Mouse (Mus musculus) forebrain, postnatal 0 days (tissue): Measurements from ENCODE around the gene Thap8. TPM values are rescaled to one million over a fixed set of nuclear protein-coding genes. Genes with fewer than 3 reads are reported as not detected.
A peak's percentile ranks its signal among the peaks of the same experiment; 100 is the strongest.

Source experiments
- ATAC-seq: fragments of 200-750 bp; cut with Nextera tagmentation; 2 replicates; pipeline ENCODE4 v1.8.0; 2017; ENCODE audit warnings: mild to moderate bottlenecking, moderate library complexity
- DNase-seq: peaks from one replicate; pipeline ENCODE4 v3.0.0-alpha.2; 2015
- H3K27ac ChIP-seq: fragments of 300-500 bp; sonication (generic); 2 replicates; pipeline ENCODE4 v1.5.1; 2014; ENCODE audit warnings: low read depth, mild to moderate bottlenecking, antibody characterized with exemption, low read length, moderate library complexity, mixed read lengths
- H3K27me3 ChIP-seq: fragments of 300-500 bp; sonication (generic); 2 replicates; pipeline ENCODE4 v1.6.1; 2014; ENCODE audit warnings: mild to moderate bottlenecking, low read length, mixed read lengths; ENCODE audit not compliant: insufficient read depth
- H3K36me3 ChIP-seq: fragments of 300-500 bp; sonication (generic); 2 replicates; pipeline ENCODE4 v1.6.1; 2014; ENCODE audit warnings: mild to moderate bottlenecking, moderate library complexity; ENCODE audit not compliant: insufficient read depth
- H3K4me1 ChIP-seq: fragments of 300-500 bp; sonication (generic); 2 replicates; pipeline ENCODE4 v1.6.1; 2014; ENCODE audit warnings: antibody characterized with exemption; ENCODE audit not compliant: insufficient read depth
- H3K4me2 ChIP-seq: fragments of 300-500 bp; sonication (generic); 2 replicates; pipeline ENCODE4 v1.6.1; 2014; ENCODE audit warnings: low read depth, mild to moderate bottlenecking, moderate library complexity
- H3K4me3 ChIP-seq: fragments of 300-500 bp; sonication (generic); 2 replicates; pipeline ENCODE4 v1.5.1; 2014; ENCODE audit warnings: low read depth, low read length, mixed read lengths
- H3K9ac ChIP-seq: fragments of 300-500 bp; sonication (generic); 2 replicates; pipeline ENCODE4 v1.6.1; 2014; ENCODE audit warnings: mild to moderate bottlenecking
- H3K9me3 ChIP-seq: fragments of 300-500 bp; sonication (generic); 2 replicates; pipeline ENCODE4 v1.6.1; 2016; ENCODE audit warnings: low read length
- CTCF ChIP-seq: sonication (generic); IDR thresholded peaks from 2 replicates; pipeline ENCODE4 v1.5.1; 2016; ENCODE audit warnings: antibody characterized with exemption, control low read depth, low read depth
- WGBS: fragments of 180-500 bp; shearing (Covaris S2); extraction: QIAGEN DNeasy Blood & Tissue Kit; methylation state at CpG from one replicate; pipeline ENCODE4 v1.1.7; 2014; 5-methylcytosine and 5-hydroxymethylcytosine counted together
- polyA plus RNA-seq: library from polyadenylated mRNA; unstranded; fragments of >200 nt; fragmentation: Nextera tagmentation; extraction: Ambion mirVana; gene quantifications from 2 replicates; pipeline ENCODE4 v1.2.1, GENCODE M21; 2015
- total RNA-seq: library from RNA; depleted of rRNA; stranded (reverse); fragments of >200 nt; gene quantifications from 2 replicates; pipeline ENCODE4 v1.2.3, GENCODE M21; 2014

Thap8 gene
- total and polyA plus RNA-seq, 2 experiments from 2014 or later, result 0.45 to 0.52 TPM

GRCm38 (mm10) chr7:30315559-30316529 lies 36.0 kb downstream of the Thap8 start:
- Histone ChIP-seq H3K4me2 (no peak overlapping the region), H3K27me3 (no peaks in the 10 kb centered on the region), H3K9me3 (no peaks in the 10 kb centered on the region), H3K36me3 (0 out of 2 replicates have a peak, but pooled peaks cover 2% of the 10 kb centered on the region), H3K27ac (no peak overlapping the region), H3K4me1 (peaks cover under 1% of the 10 kb centered on the region; the same call in 1 of the 2 replicates), H3K9ac (no peak overlapping the region), H3K4me3 (no peak overlapping the region)
- ATAC-seq (no peak), DNase-seq (no peak)
- no peak for TF ChIP-seq CTCF
- 76% methylated on average over 13 of the region's 13 CpGs for WGBS

GRCm38 (mm10) chr7:30318142-30318541 lies 38.2 kb downstream of the Thap8 start:
- Histone ChIP-seq H3K36me3 (0 out of 2 replicates have a peak, but pooled peaks cover 2% of the 10 kb centered on the region), H3K9me3 (no peaks in the 10 kb centered on the region), H3K4me1 (peaks cover 7% of the 10 kb centered on the region), H3K9ac (no peak overlapping the region), H3K4me2 (no peak overlapping the region), H3K27ac (no peak overlapping the region), H3K4me3 (no peak overlapping the region), H3K27me3 (no peaks in the 10 kb centered on the region)
- DNase-seq (no peak), ATAC-seq (no peak)
- no peak for TF ChIP-seq CTCF
- WGBS, result 90% methylated on average over 3 of the region's 3 CpGs

GRCm38 (mm10) chr7:30320946-30321345 lies 41.1 kb downstream of the Thap8 start:
- Histone ChIP-seq H3K4me2 (peak overlapping the region; percentile 80), H3K36me3 (no peaks in the 10 kb centered on the region), H3K9me3 (no peaks in the 10 kb centered on the region), H3K4me1 (peaks cover 7% of the 10 kb centered on the region), H3K9ac (0 out of 2 replicates have a peak overlapping the region, but pooled peaks have one; percentile 68), H3K27me3 (no peaks in the 10 kb centered on the region), H3K4me3 (no peak overlapping the region), H3K27ac (no peak overlapping the region)
- no peak for TF ChIP-seq CTCF
- DNase-seq (no peak), ATAC-seq (no peak)
- 89% methylated on average over 2 of the region's 2 CpGs for WGBS

GRCm38 (mm10) chr7:30321539-30322284 lies 41.8 kb downstream of the Thap8 start, which contains the start of gene E130208F15Rik:
Gene E130208F15Rik, plus strand, starts transcription at chr7:30321740.
- Histone ChIP-seq H3K4me2 (peak within 1 kb of the TSS; percentile 80), H3K9me3 (no peaks in the 10 kb centered on the region), H3K4me3 (peak within 1 kb of the TSS; percentile 71), H3K9ac (peak within 1 kb of the TSS; percentile 68), H3K27me3 (no peaks in the 10 kb centered on the region), H3K4me1 (peaks cover 7% of the 10 kb centered on the region), H3K27ac (peak within 1 kb of the TSS; percentile 77), H3K36me3 (no peaks in the 10 kb centered on the region)
- WGBS, result under 1% methylated on average over 63 of the region's 63 CpGs
- peak; percentile 71 for ATAC-seq
- no peak for TF ChIP-seq CTCF
- DNase-seq, result peak; percentile 72

DNA sequence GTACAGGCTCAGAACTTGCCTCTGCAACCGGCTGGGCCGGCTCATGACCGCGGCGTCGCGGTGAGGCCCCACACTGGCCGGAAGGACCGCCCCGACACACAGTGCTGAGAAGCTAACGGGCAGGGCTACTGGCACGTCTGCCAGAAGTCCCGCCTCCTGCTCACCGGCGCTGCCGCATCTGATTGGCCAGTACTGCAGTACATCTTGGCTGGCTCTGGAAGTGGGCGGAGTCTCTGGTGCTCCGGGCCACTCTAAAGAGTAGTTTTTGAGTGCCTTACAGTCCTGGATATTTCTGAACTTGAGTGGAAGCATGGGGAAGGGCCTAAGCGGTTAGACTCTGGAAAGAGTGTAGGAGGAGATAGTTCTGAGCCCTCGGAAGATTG lies 42.4 kb downstream of the Thap8 start:
- ATAC-seq (peak; percentile 100), DNase-seq (peak; percentile 96)
- Histone ChIP-seq H3K27ac (peak overlapping the region; percentile 77), H3K4me2 (peak overlapping the region; percentile 80), H3K9ac (peak overlapping the region; percentile 68), H3K9me3 (no peaks in the 10 kb centered on the region), H3K27me3 (no peaks in the 10 kb centered on the region), H3K4me3 (peak overlapping the region; percentile 71), H3K36me3 (no peaks in the 10 kb centered on the region), H3K4me1 (peaks cover 7% of the 10 kb centered on the region)
- TF ChIP-seq CTCF, result no peak
- 1% methylated on average over 20 of the region's 20 CpGs for WGBS

- TF ChIP-seq CTCF, result no peak
- 31% methylated on average over 6 of the region's 6 CpGs for WGBS
- no peak for DNase-seq
- Histone ChIP-seq H3K27me3 (no peaks in the 10 kb centered on the region), H3K9ac (no peak overlapping the region), H3K36me3 (no peaks in the 10 kb centered on the region), H3K4me1 (peaks cover 7% of the 10 kb centered on the region), H3K27ac (no peak overlapping the region), H3K9me3 (no peaks in the 10 kb centered on the region), H3K4me2 (peak overlapping the region; percentile 80), H3K4me3 (no peak overlapping the region)
- ATAC-seq, result no peak
Observed at GRCm38 (mm10) chr7:30322865-30323264, 43.0 kb downstream of the Thap8 start.

- Histone ChIP-seq H3K36me3 (no peaks in the 10 kb centered on the region), H3K4me1 (peaks cover 7% of the 10 kb centered on the region), H3K4me2 (peak within 1 kb of the TSS; percentile 80; the same call in 1 of the 2 replicates), H3K27me3 (no peaks in the 10 kb centered on the region), H3K9me3 (no peaks in the 10 kb centered on the region), H3K27ac (no peak within 1 kb of the TSS), H3K4me3 (no peak within 1 kb of the TSS), H3K9ac (no peak within 1 kb of the TSS)
- WGBS, result 72% methylated on average over 3 of the region's 3 CpGs
- no peak for DNase-seq
- TF ChIP-seq CTCF, result no peak
- no peak for ATAC-seq
Observed at GRCm38 (mm10) chr7:30323795-30324194, 43.9 kb downstream of the Thap8 start, which contains the start of gene Sdhaf1. Gene Sdhaf1, minus strand, starts transcription at chr7:30323895.
